Mouse (Mus musculus) lung, postnatal 0 days (tissue): Measurements from ENCODE around the gene Clta.

Experiments used
- CTCF ChIP-seq: IDR thresholded peaks from 2 replicates; pipeline ENCODE4 v1.5.1; 2016; ENCODE audit warnings: antibody characterized with exemption, mild to moderate bottlenecking
- EP300 ChIP-seq: IDR thresholded peaks from 2 replicates; pipeline ENCODE4 v1.6.1; 2016; ENCODE audit warnings: antibody characterized with exemption, mild to moderate bottlenecking, control low read depth

GRCm38 (mm10) chr4:44046066-44046465, 41.8 kb downstream of the Clta start:
- TF ChIP-seq CTCF (no peak), EP300 (no peak)
